In genomic region chr11:86672772-86673171, GRCm38 (mm10) we compare ENCODE assay signal across 24 mouse cellular contexts. TPM values are rescaled to one million over a fixed set of nuclear protein-coding genes. Genes with fewer than 3 reads are reported as not detected.
A peak's percentile ranks its signal among the peaks of the same experiment; 100 is the strongest.
DNase-seq lines count a peak whose midpoint lies in the region; ATAC-seq and TF ChIP-seq lines count a peak whose summit lies in the region.
"Had no signal": no experiment of that assay in that cellular context is flagged by ENCODE, and none has a peak within 500 bp of the region (broad histone marks: within the 10 kb centered on the region; RNA-seq: fewer than 3 reads in every experiment).

No protein-coding gene starts in this region.

- H3K27ac ChIP-seq in left cerebral cortex, adult 2 months: peak overlapping the region; percentile 67
- H3K27ac ChIP-seq in forebrain, embryonic 11.5 days (ENCODE audit: low read depth, low read length): no peak overlapping the region
- H3K27ac ChIP-seq: embryonic facial prominence, embryonic 15.5 days; forebrain, embryonic 12.5 days; heart, adult 2 months; heart, embryonic 15.5 days; hindbrain, embryonic 10.5 days; hindbrain, embryonic 15.5 days had no signal

- H3K4me3 ChIP-seq in left cerebral cortex, adult 2 months: no peak overlapping the region
- no peak overlapping the region for H3K4me3 ChIP-seq in myocyte
- H3K4me3 ChIP-seq in forebrain, embryonic 11.5 days (ENCODE audit: low read depth, low read length): no peak overlapping the region
- H3K4me3 ChIP-seq: embryonic facial prominence, embryonic 15.5 days; forebrain, embryonic 12.5 days; heart, adult 2 months; heart, embryonic 15.5 days; hindbrain, embryonic 10.5 days; hindbrain, embryonic 15.5 days had no signal

- peaks cover 90% of the 10 kb centered on the region for H3K79me2 ChIP-seq in myocyte (ENCODE audit: control insufficient read depth, insufficient read depth)

- no peaks in the 10 kb centered on the region for H3K4me1 ChIP-seq in forebrain, embryonic 11.5 days (replicated peaks; ENCODE audit: control insufficient read depth, insufficient read depth, low read length)
- H3K4me1 ChIP-seq: embryonic facial prominence, embryonic 15.5 days; hindbrain, embryonic 10.5 days; hindbrain, embryonic 15.5 days had no signal

- no peak for DNase-seq in frontal cortex, postnatal 14 days (ENCODE audit: low spot score in 2 of 2)
- DNase-seq in left cerebral cortex, adult 2 months (ENCODE audit: extremely low spot score in 1 of 2, low spot score in 2 of 2): no peak
- DNase-seq in left cerebral cortex, adult 18-20 months (ENCODE audit: low spot score in 2 of 2): no peak
- peak; percentile 28 for DNase-seq in MN1 (ENCODE audit: low spot score)
- no peak for DNase-seq in forebrain, embryonic 11.5 days (ENCODE audit: low spot score)
- DNase-seq: adrenal gland, adult 2 months; adrenal gland, postnatal 36 days; B cell, adult 2 months; cerebellum, adult 11 months; cerebellum, adult 8-10 months; cerebellum, postnatal 14 days; embryo, embryonic 11 days; gastrocnemius, postnatal 10 days; heart, adult 2 months had no signal

- H3K27me3 ChIP-seq in myocyte (ENCODE audit: control insufficient read depth, insufficient read depth, insufficient read length): no peaks in the 10 kb centered on the region
- H3K27me3 ChIP-seq in forebrain, embryonic 11.5 days (ENCODE audit: control insufficient read depth, insufficient read depth, low read length): no peaks in the 10 kb centered on the region
- H3K27me3 ChIP-seq: embryonic facial prominence, embryonic 15.5 days; forebrain, embryonic 12.5 days; heart, embryonic 15.5 days; hindbrain, embryonic 15.5 days had no signal

- TF ChIP-seq CTCF in left cerebral cortex, adult 2 months (IDR thresholded peaks at IDR 0.05): no peak

- no peak overlapping the region for H3ac ChIP-seq in myocyte (ENCODE audit: control insufficient read depth, insufficient read length)

- 88% methylated on average over 3 of the region's 3 CpGs for WGBS in forebrain, embryonic 11.5 days

- no peak for TF ChIP-seq POLR2A in myocyte (IDR thresholded peaks at IDR 0.05; ENCODE audit: insufficient read length, low read depth)

- intact Hi-C loops in left cerebral cortex, adult 2 months (cut with DNase I): no loop called here

- ATAC-seq in frontal cortex, adult (ENCODE audit: low TSS enrichment): peak; percentile 28; the same call in 1 of the 2 replicates
- no peak for ATAC-seq in forebrain, embryonic 11.5 days (replicated peaks; ENCODE audit: low FRiP score)
- ATAC-seq: CD4-positive, CD25-positive, alpha-beta regulatory T cell, adult 4 months; forebrain, embryonic 16.5 days had no signal

- H3K36me3 ChIP-seq in myocyte (ENCODE audit: control insufficient read depth, insufficient read depth): peaks cover 10% of the 10 kb centered on the region
- H3K36me3 ChIP-seq in forebrain, embryonic 11.5 days (ENCODE audit: control insufficient read depth, insufficient read depth, low read length): no peaks in the 10 kb centered on the region
- H3K36me3 ChIP-seq: embryonic facial prominence, embryonic 15.5 days; heart, embryonic 15.5 days; hindbrain, embryonic 15.5 days had no signal

- no peaks in the 10 kb centered on the region for H3K9me3 ChIP-seq in forebrain, embryonic 11.5 days (ENCODE audit: control insufficient read depth, low read length)
- H3K9me3 ChIP-seq: embryonic facial prominence, embryonic 15.5 days; forebrain, embryonic 12.5 days; heart, embryonic 15.5 days; hindbrain, embryonic 10.5 days; hindbrain, embryonic 15.5 days had no signal

- H3K9ac ChIP-seq in forebrain, embryonic 11.5 days (ENCODE audit: low read length): no peak overlapping the region
- H3K9ac ChIP-seq: embryonic facial prominence, embryonic 15.5 days; forebrain, embryonic 12.5 days; heart, embryonic 15.5 days; hindbrain, embryonic 15.5 days had no signal

- H3K4me2 ChIP-seq in myocyte (ENCODE audit: low read depth): no peak overlapping the region
- no peak overlapping the region for H3K4me2 ChIP-seq in forebrain, embryonic 11.5 days (ENCODE audit: low read depth, low read length, severe bottlenecking)
- H3K4me2 ChIP-seq: embryonic facial prominence, embryonic 15.5 days; forebrain, embryonic 12.5 days; heart, embryonic 11.5 days; heart, embryonic 15.5 days; hindbrain, embryonic 15.5 days had no signal

TF ChIP-seq in myocyte, 11 proteins besides CTCF, POLR2A, EP300 and RAD21:
- TF ChIP-seq POLR2AphosphoS2 (IDR thresholded peaks at IDR 0.05; ENCODE audit: insufficient read length, low read depth) (no peak), CEBPB (IDR thresholded peaks at IDR 0.05; ENCODE audit: insufficient read depth, poor library complexity, severe bottlenecking) (peak; percentile 81; the same call in 1 of the 2 replicates)
TF ChIP-seq in myocyte: peak in this region for 1.

RNA-seq across cellular contexts. Expression of gene Vmp1, which starts 10.9 kb away (rescaled TPM):
- total RNA-seq in left cerebral cortex, adult 2 months (2021): 100 to 1,000 TPM; 144 to 167 TPM
- total RNA-seq in left cerebral cortex, adult 18-20 months (2021): 100 to 1,000 TPM; 143 to 150 TPM
- 169 TPM for polyA plus RNA-seq in myocyte (2012; fragmentation: generic; extraction: Trizol)
- polyA plus RNA-seq in forebrain, embryonic 11.5 days (2014; fragmentation: Nextera tagmentation; extraction: Ambion mirVana): 82.6 and 89.4 TPM in 2 replicates

RNA-seq across cellular contexts. Expression of gene Ptrh2, which starts 11.0 kb away (rescaled TPM):
- 1 to 10 TPM; 7.2 to 7.9 TPM for total RNA-seq in left cerebral cortex, adult 2 months (2021)
- total RNA-seq in left cerebral cortex, adult 18-20 months (2021): 1 to 10 TPM; 7.8 to 8.9 TPM
- 22.6 TPM for polyA plus RNA-seq in myocyte (2012; fragmentation: generic; extraction: Trizol)
- polyA plus RNA-seq in forebrain, embryonic 11.5 days (2014; fragmentation: Nextera tagmentation; extraction: Ambion mirVana): 43.2 and 44.8 TPM in 2 replicates
